Comparison of ENCODE assay signal across 8 mouse cellular contexts in the genomic region with DNA sequence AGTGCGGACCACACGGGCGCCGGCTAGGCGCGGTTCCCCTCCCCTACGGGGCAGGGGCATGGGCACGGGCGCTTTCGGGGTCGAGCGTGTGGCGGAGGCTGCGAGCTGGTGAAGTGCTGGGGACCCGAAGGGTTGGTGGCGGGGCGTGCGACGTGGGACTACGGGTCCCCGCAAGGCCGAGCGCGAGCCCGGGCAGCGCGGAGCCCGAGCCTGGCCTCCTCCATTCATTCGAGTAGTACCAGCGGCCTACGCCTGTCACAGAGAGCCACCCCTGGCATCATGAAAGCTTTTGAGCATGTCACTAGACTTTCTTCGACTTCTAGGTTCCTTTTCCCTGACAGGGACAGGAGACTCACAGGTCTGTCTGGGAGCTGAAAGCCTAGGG. TPM values are rescaled to one million over a fixed set of nuclear protein-coding genes. Genes with fewer than 3 reads are reported as not detected.
DNase-seq lines count a peak whose midpoint lies in the region; ATAC-seq and TF ChIP-seq lines count a peak whose summit lies in the region.

A gene (minus strand): TSS at position 134 of the 385 bp plus-strand sequence.

- peak within 1 kb of the TSS; percentile 93 for H3K27ac ChIP-seq in lung, embryonic 14.5 days (ENCODE audit: low read depth)
- peak within 1 kb of the TSS; percentile 93 for H3K27ac ChIP-seq in hindbrain, embryonic 14.5 days
- peak within 1 kb of the TSS; percentile 4; the same call in 1 of the 2 replicates for H3K27ac ChIP-seq in macrophage

- no peaks in the 10 kb centered on the region for H3K27me3 ChIP-seq in lung, embryonic 14.5 days (ENCODE audit: insufficient read depth, low read length)
- no peaks in the 10 kb centered on the region for H3K27me3 ChIP-seq in hindbrain, embryonic 14.5 days (ENCODE audit: control insufficient read depth, insufficient read depth, low read length)

- peak within 1 kb of the TSS; percentile 90 for H3K9ac ChIP-seq in lung, embryonic 14.5 days
- peak within 1 kb of the TSS; percentile 93 for H3K9ac ChIP-seq in hindbrain, embryonic 14.5 days

- H3K36me3 ChIP-seq in lung, embryonic 14.5 days (ENCODE audit: insufficient read depth), result peaks cover 29% of the 10 kb centered on the region
- H3K36me3 ChIP-seq in hindbrain, embryonic 14.5 days (replicated peaks; ENCODE audit: control insufficient read depth, insufficient read depth), result peaks cover 10% of the 10 kb centered on the region; the same call in 1 of the 2 replicates
- peaks cover 9% of the 10 kb centered on the region; the same call in 1 of the 2 replicates for H3K36me3 ChIP-seq in macrophage (ENCODE audit: inconsistent target)

- no peaks in the 10 kb centered on the region for H3K9me3 ChIP-seq in lung, embryonic 14.5 days (ENCODE audit: low read depth, low read length)
- no peaks in the 10 kb centered on the region for H3K9me3 ChIP-seq in hindbrain, embryonic 14.5 days (ENCODE audit: control insufficient read depth, low read length)

- peak; percentile 65 for ATAC-seq in lung, embryonic 14.5 days (ENCODE audit: insufficient read depth)
- ATAC-seq in hindbrain, embryonic 14.5 days (ENCODE audit: low FRiP score), result peak; percentile 66; the same call in 1 of the 2 replicates

- peaks cover 49% of the 10 kb centered on the region for H3K79me2 ChIP-seq in macrophage (ENCODE audit: inconsistent target)

- under 1% methylated on average over 29 of the region's 32 CpGs for WGBS in lung, embryonic 14.5 days
- under 1% methylated on average over 32 of the region's 32 CpGs for WGBS in hindbrain, embryonic 14.5 days
- WGBS in macrophage (ENCODE audit: missing documents), result 1% methylated on average over 32 of the region's 32 CpGs

- peaks cover 11% of the 10 kb centered on the region for H3K4me1 ChIP-seq in lung, embryonic 14.5 days (ENCODE audit: insufficient read depth)
- peaks cover 15% of the 10 kb centered on the region for H3K4me1 ChIP-seq in hindbrain, embryonic 14.5 days (replicated peaks; ENCODE audit: control insufficient read depth, insufficient read depth, low read length)

- H3K4me2 ChIP-seq in lung, embryonic 14.5 days, result peak within 1 kb of the TSS; percentile 67
- H3K4me2 ChIP-seq in hindbrain, embryonic 14.5 days (replicated peaks), result peak within 1 kb of the TSS; percentile 86

- DNase-seq in lung, embryonic 14.5 days, result peak; percentile 72
- DNase-seq in lung, adult 18-20 months, result no peak
- peak; percentile 50 for DNase-seq in adipocyte (ENCODE audit: low spot score)
- DNase-seq in embryo, embryonic 11.5 days (ENCODE audit: low read depth, low spot score), result peak; percentile 36
- peak; percentile 53 for DNase-seq in hindbrain, embryonic 14.5 days (ENCODE audit: low spot score)
- DNase-seq in urinary bladder, postnatal 25 days (ENCODE audit: low spot score), result no peak
- DNase-seq in spleen, postnatal 36 days (ENCODE audit: low spot score in 2 of 2), result no peak

- peak within 1 kb of the TSS; percentile 94 for H3K4me3 ChIP-seq in lung, embryonic 14.5 days (ENCODE audit: low read depth, low read length)
- H3K4me3 ChIP-seq in hindbrain, embryonic 14.5 days (replicated peaks; ENCODE audit: low read length), result peak within 1 kb of the TSS; percentile 90
- H3K4me3 ChIP-seq in macrophage (ENCODE audit: inconsistent target), result peak within 1 kb of the TSS; percentile 69

- TF ChIP-seq CTCF in lung, embryonic 14.5 days (IDR thresholded peaks at IDR 0.05; ENCODE audit: low read depth), result no peak

RNA-seq across cellular contexts. Expression of the gene that starts here (rescaled TPM):
- 0.43 and 0.50 TPM in 2 replicates for polyA plus RNA-seq in lung, embryonic 14.5 days (2014; fragmentation: Nextera tagmentation; extraction: Ambion mirVana)
- 0.09 and 0.41 TPM in 2 replicates for polyA plus RNA-seq in hindbrain, embryonic 14.5 days (2014; fragmentation: Nextera tagmentation; extraction: Ambion mirVana)
- total RNA-seq in macrophage (2018; cell fraction: chromatin; rRNA removed), result 1 to 10 TPM in 1 of 26 experiments, under 1 TPM in 3, not detected in 22; 0.16 to 1.0 (median 0.35) TPM
- total RNA-seq in macrophage (2018; cell fraction: cytosol; rRNA removed), result under 1 TPM in 14 of 26 experiments, not detected in 12; 0.03 to 0.40 (median 0.09) TPM
- total RNA-seq in macrophage (2018; cell fraction: nucleus; rRNA removed), result 1 to 10 TPM in 2 of 26 experiments, under 1 TPM in 3, not detected in 21; 0.12 to 1.2 (median 0.52) TPM
- 0.15 to 0.18 TPM in 2 of 3 replicates, not detected in the other for polyA plus RNA-seq in macrophage (2018)

Comparison
In these comparisons a context has a peak if more than half of its experiments do, and no peak if none do; other contexts are left out.
1. Peak in DNase-seq, ATAC-seq, H3K4me3 ChIP-seq, H3K27ac ChIP-seq, H3K9ac ChIP-seq and H3K4me2 ChIP-seq in lung, embryonic 14.5 days; RNA of the gene not detected or under 1 TPM.
2. Peak in DNase-seq, ATAC-seq, H3K4me3 ChIP-seq, H3K27ac ChIP-seq, H3K9ac ChIP-seq and H3K4me2 ChIP-seq in hindbrain, embryonic 14.5 days; RNA of the gene not detected or under 1 TPM.
3. DNase-seq: peak in adipocyte (single experiment) and embryo, embryonic 11.5 days (single experiment); none in lung, adult 18-20 months (0 of 2), urinary bladder, postnatal 25 days (single experiment) and spleen, postnatal 36 days (0 of 2).
4. H3K27ac ChIP-seq: peak in every context shown above with its lines; median percentile 93 in lung, embryonic 14.5 days; 93 in hindbrain, embryonic 14.5 days; 4 in macrophage.
5. Peak in every context shown above with its lines, with median percentiles within 50 percentile points of each other: H3K4me3 ChIP-seq.